In the genomic region with DNA sequence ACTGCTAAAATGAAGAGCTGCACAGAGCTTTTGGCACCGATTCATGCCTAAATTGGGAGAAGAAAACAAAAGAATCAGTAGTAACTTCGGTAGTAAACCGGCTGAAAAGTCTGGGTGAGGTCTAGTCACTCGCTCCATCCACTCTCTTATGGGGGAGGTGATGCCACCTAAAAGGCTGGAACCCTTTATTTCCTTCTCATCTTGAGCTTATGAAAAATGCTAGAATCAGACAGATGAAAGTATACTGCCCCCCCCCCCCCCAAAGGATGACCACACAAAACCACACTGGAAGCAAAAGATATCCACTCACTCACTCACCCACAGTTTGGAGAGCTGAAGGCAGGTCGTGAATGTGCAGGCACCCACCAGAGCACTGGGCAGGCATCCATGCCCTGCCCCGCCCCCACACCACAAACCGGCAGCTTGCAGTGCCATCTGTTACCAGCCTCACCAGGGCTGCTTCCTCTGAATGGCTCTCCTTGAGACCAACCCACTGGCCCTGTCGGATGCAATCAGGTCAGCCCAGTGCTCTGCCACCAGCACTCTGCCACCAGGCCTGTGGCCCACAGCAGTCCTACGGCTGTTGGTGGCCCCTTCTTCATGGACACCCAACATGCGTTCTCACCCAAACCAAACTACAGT, we compare ENCODE assay signal across 8 mouse cellular contexts. TPM values are rescaled to one million over a fixed set of nuclear protein-coding genes. Genes with fewer than 3 reads are reported as not detected.
A peak's percentile ranks its signal among the peaks of the same experiment; 100 is the strongest.
DNase-seq lines count a peak whose midpoint lies in the region; ATAC-seq lines count a peak whose summit lies in the region.

No protein-coding gene starts in this region.

- no peak for DNase-seq in liver, embryonic 11.5 days (ENCODE audit: low spot score)
- DNase-seq in kidney, postnatal 10 days: peak; percentile 61
- peak; percentile 45 for DNase-seq in splenic B cell, adult 2 months (ENCODE audit: low read depth, low spot score)
- no peak for DNase-seq in urinary bladder, postnatal 10 days (ENCODE audit: low spot score)

- WGBS in liver, embryonic 15.5 days (ENCODE audit: insufficient replicate concordance): 73% methylated on average over 10 of the region's 10 CpGs
- 86% methylated on average over 10 of the region's 10 CpGs for WGBS in liver, embryonic 11.5 days
- 16% methylated on average over 10 of the region's 10 CpGs for WGBS in forebrain, embryonic 13.5 days

- H3K27me3 ChIP-seq in liver, embryonic 15.5 days: no peaks in the 10 kb centered on the region
- H3K27me3 ChIP-seq in liver, embryonic 11.5 days (replicated peaks; ENCODE audit: control insufficient read depth, insufficient read depth, low read length): no peaks in the 10 kb centered on the region
- H3K27me3 ChIP-seq in forebrain, embryonic 13.5 days: peaks cover 41% of the 10 kb centered on the region
- H3K27me3 ChIP-seq in splenic B cell, adult 2 months (ENCODE audit: control insufficient read depth, insufficient read depth, low read length, poor library complexity, severe bottlenecking): no peaks in the 10 kb centered on the region

- peaks cover 15% of the 10 kb centered on the region for H3K36me3 ChIP-seq in liver, embryonic 15.5 days (replicated peaks)
- peaks cover 7% of the 10 kb centered on the region; the same call in 1 of the 2 replicates for H3K36me3 ChIP-seq in liver, embryonic 11.5 days (ENCODE audit: control insufficient read depth, insufficient read depth, low read length)
- H3K36me3 ChIP-seq in forebrain, embryonic 13.5 days (ENCODE audit: poor library complexity, severe bottlenecking): 0 out of 2 replicates have a peak, but pooled peaks cover 5% of the 10 kb centered on the region
- no peaks in the 10 kb centered on the region for H3K36me3 ChIP-seq in splenic B cell, adult 2 months (ENCODE audit: control insufficient read depth, insufficient read depth, low read length, poor library complexity, severe bottlenecking)

- peaks cover 38% of the 10 kb centered on the region for H3K4me1 ChIP-seq in liver, embryonic 15.5 days (replicated peaks)
- H3K4me1 ChIP-seq in liver, embryonic 11.5 days (replicated peaks; ENCODE audit: control insufficient read depth, insufficient read depth, low read length): peaks cover 36% of the 10 kb centered on the region
- H3K4me1 ChIP-seq in forebrain, embryonic 13.5 days: peaks cover 90% of the 10 kb centered on the region

- H3K9me3 ChIP-seq in liver, embryonic 15.5 days (replicated peaks): no peaks in the 10 kb centered on the region
- no peaks in the 10 kb centered on the region for H3K9me3 ChIP-seq in liver, embryonic 11.5 days (ENCODE audit: control insufficient read depth, low read length)
- no peaks in the 10 kb centered on the region for H3K9me3 ChIP-seq in forebrain, embryonic 13.5 days (replicated peaks)

- no peak overlapping the region for H3K27ac ChIP-seq in liver, embryonic 15.5 days (replicated peaks)
- H3K27ac ChIP-seq in liver, embryonic 11.5 days (ENCODE audit: low read depth, low read length): no peak overlapping the region
- H3K27ac ChIP-seq in forebrain, embryonic 13.5 days: peak overlapping the region; percentile 73

- ATAC-seq in liver, embryonic 15.5 days (ENCODE audit: insufficient read depth): 0 out of 2 replicates have a peak, but pooled peaks have one; percentile 31
- no peak for ATAC-seq in liver, embryonic 11.5 days (replicated peaks; ENCODE audit: low FRiP score)
- ATAC-seq in cerebellum, adult (ENCODE audit: insufficient number of reproducible peaks, low FRiP score, low TSS enrichment): peak; percentile 87
- peak; percentile 83 for ATAC-seq in forebrain, embryonic 13.5 days
- ATAC-seq in megakaryocyte progenitor cell, adult 5-6 weeks (replicated peaks; ENCODE audit: poor library complexity): peak; percentile 93

- no peak overlapping the region for H3K9ac ChIP-seq in liver, embryonic 15.5 days
- no peak overlapping the region for H3K9ac ChIP-seq in liver, embryonic 11.5 days (ENCODE audit: low read depth, low read length)
- no peak overlapping the region for H3K9ac ChIP-seq in forebrain, embryonic 13.5 days

- H3K4me3 ChIP-seq in liver, embryonic 15.5 days (replicated peaks): no peak overlapping the region
- no peak overlapping the region for H3K4me3 ChIP-seq in liver, embryonic 11.5 days (ENCODE audit: low read depth, low read length)
- H3K4me3 ChIP-seq in forebrain, embryonic 13.5 days: no peak overlapping the region

- no peak overlapping the region for H3K4me2 ChIP-seq in liver, embryonic 15.5 days
- H3K4me2 ChIP-seq in liver, embryonic 11.5 days: no peak overlapping the region
- peak overlapping the region; percentile 25 for H3K4me2 ChIP-seq in forebrain, embryonic 13.5 days

RNA-seq across cellular contexts. Expression of a gene that starts 21.0 kb away (rescaled TPM):
- 3.1 TPM in 2 replicates for polyA plus RNA-seq in liver, embryonic 15.5 days (2015; fragmentation: Nextera tagmentation; extraction: Ambion mirVana)
- polyA plus RNA-seq in liver, embryonic 11.5 days (2014; fragmentation: Nextera tagmentation; extraction: Ambion mirVana): 14.0 and 15.0 TPM in 2 replicates
- polyA plus RNA-seq in forebrain, embryonic 13.5 days (2015; fragmentation: Nextera tagmentation; extraction: Ambion mirVana): 11.3 and 16.0 TPM in 2 replicates
- total RNA-seq in megakaryocyte progenitor cell, adult 5-6 weeks (2015): 8.6 and 11.6 TPM in 2 replicates
- 6.5 TPM in 2 replicates for total RNA-seq in megakaryocyte progenitor cell, adult 5-6 weeks (2017)

RNA-seq across cellular contexts. Expression of a gene that starts 55.3 kb away (rescaled TPM):
- polyA plus RNA-seq in liver, embryonic 15.5 days (2015; fragmentation: Nextera tagmentation; extraction: Ambion mirVana): 8.2 and 10.2 TPM in 2 replicates
- polyA plus RNA-seq in liver, embryonic 11.5 days (2014; fragmentation: Nextera tagmentation; extraction: Ambion mirVana): 16.0 and 18.9 TPM in 2 replicates
- polyA plus RNA-seq in forebrain, embryonic 13.5 days (2015; fragmentation: Nextera tagmentation; extraction: Ambion mirVana): 13.7 and 18.1 TPM in 2 replicates
- total RNA-seq in megakaryocyte progenitor cell, adult 5-6 weeks (2015): 10.0 and 11.6 TPM in 2 replicates
- total RNA-seq in megakaryocyte progenitor cell, adult 5-6 weeks (2017): 10.1 and 16.7 TPM in 2 replicates

Comparison
In these comparisons a context has a peak if more than half of its experiments do, and no peak if none do; other contexts are left out.
1. DNase-seq: peak in kidney, postnatal 10 days (single experiment) and splenic B cell, adult 2 months (single experiment); none in liver, embryonic 11.5 days (single experiment) and urinary bladder, postnatal 10 days (single experiment).